Mouse (Mus musculus): ENCODE measurements around the gene Rbm17. TPM values are rescaled to one million over a fixed set of nuclear protein-coding genes. Genes with fewer than 3 reads are reported as not detected.
"Not testable (repeated sequence)": the region's sequence is repeated elsewhere in the genome, so short reads cannot be mapped to it uniquely, and the experiment has no call there.

The Rbm17 gene
- polyA plus RNA-seq, 1 experiment from 2014 or later, result 148 TPM

- Histone ChIP-seq H3K4me2 (ENCODE audit: low read length) (no peak overlapping the region), H3K27me3 (replicated peaks; ENCODE audit: control insufficient read depth, insufficient read depth, low read length) (0 out of 2 replicates have a peak, but pooled peaks cover 3% of the 10 kb centered on the region), H3K4me1 (replicated peaks; ENCODE audit: control insufficient read depth, insufficient read depth, low read length) (no peaks in the 10 kb centered on the region), H3K27ac (ENCODE audit: low read depth) (no peak overlapping the region), H3K4me3 (ENCODE audit: low read depth, low read length) (no peak overlapping the region), H3K9ac (ENCODE audit: low read length) (no peak overlapping the region), H3K36me3 (ENCODE audit: control insufficient read depth, insufficient read depth, low read length) (no peaks in the 10 kb centered on the region), H3K9me3 (ENCODE audit: control insufficient read depth, low read length) (no peaks in the 10 kb centered on the region)
- no peak for ATAC-seq (replicated peaks; ENCODE audit: low FRiP score, low TSS enrichment, low read depth)
- WGBS, result 77% methylated on average over 8 of the region's 8 CpGs
- no peak for DNase-seq (ENCODE audit: low spot score)
Observed at GRCm38 (mm10) chr2:11546091-11546490, 57.9 kb downstream of the Rbm17 start.

DNA sequence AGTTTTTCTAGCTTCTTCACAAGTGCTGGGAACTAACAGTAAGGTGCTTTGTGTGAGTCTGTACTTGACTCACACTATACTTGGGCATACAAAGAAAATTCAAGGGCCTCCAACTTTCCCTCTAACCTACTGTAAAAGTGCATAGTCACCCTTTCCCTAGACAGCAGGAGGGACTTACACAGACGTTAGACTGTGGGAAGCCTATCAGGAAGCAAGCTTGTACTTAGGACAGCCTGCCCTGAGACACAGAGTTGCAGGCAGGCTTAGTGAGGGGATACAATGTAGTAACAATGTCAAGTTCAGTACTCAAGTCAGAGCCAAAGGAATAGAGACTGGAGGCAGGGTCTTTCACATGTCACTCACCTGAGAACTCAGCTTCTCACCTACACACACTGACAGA is 58.6 kb downstream of the Rbm17 start:
- no peak overlapping the region for H3K27ac ChIP-seq (ENCODE audit: low read depth)
- H3K4me2 ChIP-seq (ENCODE audit: low read length), result no peak overlapping the region
- no peaks in the 10 kb centered on the region for H3K4me1 ChIP-seq (replicated peaks; ENCODE audit: control insufficient read depth, insufficient read depth, low read length)
- no peak overlapping the region for H3K4me3 ChIP-seq (ENCODE audit: low read depth, low read length)
- H3K9me3 ChIP-seq (ENCODE audit: control insufficient read depth, low read length), result no peaks in the 10 kb centered on the region
- no peak overlapping the region for H3K9ac ChIP-seq (ENCODE audit: low read length)
- 0 out of 2 replicates have a peak, but pooled peaks cover 3% of the 10 kb centered on the region for H3K27me3 ChIP-seq (replicated peaks; ENCODE audit: control insufficient read depth, insufficient read depth, low read length)
- 22% methylated on average over 1 of the region's 1 CpGs for WGBS
- DNase-seq (ENCODE audit: low spot score) (no peak), ATAC-seq (replicated peaks; ENCODE audit: low FRiP score, low TSS enrichment, low read depth) (no peak)
- no peaks in the 10 kb centered on the region for H3K36me3 ChIP-seq (ENCODE audit: control insufficient read depth, insufficient read depth, low read length)

DNA sequence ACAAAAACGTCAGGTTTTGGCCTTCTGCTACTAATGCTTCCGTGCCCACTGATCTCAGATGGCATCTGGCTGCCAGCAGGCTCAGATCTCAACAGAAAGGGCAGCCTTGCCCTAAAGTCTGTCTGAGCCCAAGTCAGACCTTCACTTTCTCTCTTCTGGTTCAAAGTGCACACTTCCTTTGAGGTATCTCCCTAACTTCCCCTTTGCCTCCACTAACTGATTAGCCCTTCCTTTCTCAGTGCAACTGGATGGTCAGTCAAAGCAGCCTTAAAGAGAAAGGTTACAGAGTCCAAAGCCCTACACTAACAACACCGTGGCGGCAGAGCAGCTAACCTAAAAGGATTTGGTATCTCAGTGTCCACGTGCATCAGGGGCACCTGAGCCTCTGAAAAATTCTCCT is 59.6 kb downstream of the Rbm17 start:
- Histone ChIP-seq H3K36me3 (ENCODE audit: control insufficient read depth, insufficient read depth, low read length) (no peaks in the 10 kb centered on the region), H3K4me1 (replicated peaks; ENCODE audit: control insufficient read depth, insufficient read depth, low read length) (no peaks in the 10 kb centered on the region), H3K27ac (ENCODE audit: low read depth) (no peak overlapping the region), H3K9ac (ENCODE audit: low read length) (no peak overlapping the region), H3K27me3 (replicated peaks; ENCODE audit: control insufficient read depth, insufficient read depth, low read length) (no peaks in the 10 kb centered on the region), H3K9me3 (ENCODE audit: control insufficient read depth, low read length) (no peaks in the 10 kb centered on the region), H3K4me3 (ENCODE audit: low read depth, low read length) (no peak overlapping the region), H3K4me2 (ENCODE audit: low read length) (no peak overlapping the region)
- 74% methylated on average over 5 of the region's 5 CpGs for WGBS
- ATAC-seq (replicated peaks; ENCODE audit: low FRiP score, low TSS enrichment, low read depth), result no peak
- no peak for DNase-seq (ENCODE audit: low spot score)

- H3K4me3 ChIP-seq (ENCODE audit: low read depth, low read length), result no peak overlapping the region
- no peaks in the 10 kb centered on the region for H3K9me3 ChIP-seq (ENCODE audit: control insufficient read depth, low read length)
- ATAC-seq (replicated peaks; ENCODE audit: low FRiP score, low TSS enrichment, low read depth) (no peak), DNase-seq (ENCODE audit: low spot score) (no peak)
- H3K9ac ChIP-seq (ENCODE audit: low read length), result no peak overlapping the region
- H3K4me1 ChIP-seq (replicated peaks; ENCODE audit: control insufficient read depth, insufficient read depth, low read length), result no peaks in the 10 kb centered on the region
- no peak overlapping the region for H3K4me2 ChIP-seq (ENCODE audit: low read length)
- H3K27me3 ChIP-seq (replicated peaks; ENCODE audit: control insufficient read depth, insufficient read depth, low read length), result no peaks in the 10 kb centered on the region
- WGBS, result 70% methylated on average over 7 of the region's 7 CpGs
- H3K36me3 ChIP-seq (ENCODE audit: control insufficient read depth, insufficient read depth, low read length), result no peaks in the 10 kb centered on the region
- H3K27ac ChIP-seq (ENCODE audit: low read depth), result no peak overlapping the region
Observed at GRCm38 (mm10) chr2:11543158-11543557, 60.8 kb downstream of the Rbm17 start.

GRCm38 (mm10) chr2:11542640-11543039 is 61.3 kb downstream of the Rbm17 start:
- ATAC-seq (replicated peaks; ENCODE audit: low FRiP score, low TSS enrichment, low read depth) (no peak), DNase-seq (ENCODE audit: low spot score) (peak; percentile 67)
- Histone ChIP-seq H3K27ac (ENCODE audit: low read depth) (no peak overlapping the region), H3K4me3 (ENCODE audit: low read depth, low read length) (no peak overlapping the region), H3K27me3 (replicated peaks; ENCODE audit: control insufficient read depth, insufficient read depth, low read length) (no peaks in the 10 kb centered on the region), H3K9ac (ENCODE audit: low read length) (no peak overlapping the region), H3K4me2 (ENCODE audit: low read length) (no peak overlapping the region), H3K9me3 (ENCODE audit: control insufficient read depth, low read length) (no peaks in the 10 kb centered on the region), H3K36me3 (ENCODE audit: control insufficient read depth, insufficient read depth, low read length) (no peaks in the 10 kb centered on the region), H3K4me1 (replicated peaks; ENCODE audit: control insufficient read depth, insufficient read depth, low read length) (no peaks in the 10 kb centered on the region)
- WGBS, result 91% methylated on average over 1 of the region's 1 CpGs

GRCm38 (mm10) chr2:11542121-11542520 is 61.8 kb downstream of the Rbm17 start:
- WGBS, result 97% methylated on average over 1 of the region's 1 CpGs
- Histone ChIP-seq H3K9ac (ENCODE audit: low read length) (no peak overlapping the region), H3K36me3 (ENCODE audit: control insufficient read depth, insufficient read depth, low read length) (no peaks in the 10 kb centered on the region), H3K9me3 (ENCODE audit: control insufficient read depth, low read length) (no peaks in the 10 kb centered on the region), H3K4me1 (replicated peaks; ENCODE audit: control insufficient read depth, insufficient read depth, low read length) (no peaks in the 10 kb centered on the region), H3K4me3 (ENCODE audit: low read depth, low read length) (no peak overlapping the region), H3K27ac (ENCODE audit: low read depth) (no peak overlapping the region), H3K4me2 (ENCODE audit: low read length) (no peak overlapping the region), H3K27me3 (replicated peaks; ENCODE audit: control insufficient read depth, insufficient read depth, low read length) (no peaks in the 10 kb centered on the region)
- DNase-seq (ENCODE audit: low spot score) (no peak), ATAC-seq (replicated peaks; ENCODE audit: low FRiP score, low TSS enrichment, low read depth) (no peak)

- H3K4me1 ChIP-seq (replicated peaks; ENCODE audit: control insufficient read depth, insufficient read depth, low read length), result not testable (repeated sequence)
- 50% methylated on average over 1 of the region's 1 CpGs for WGBS
Observed at GRCm38 (mm10) chr2:11541528-11541927, 62.4 kb downstream of the Rbm17 start.

GRCm38 (mm10) chr2:11535966-11536365 is 68.0 kb downstream of the Rbm17 start:
- DNase-seq (ENCODE audit: low spot score) (no peak), ATAC-seq (replicated peaks; ENCODE audit: low FRiP score, low TSS enrichment, low read depth) (0 out of 2 replicates have a peak, but pooled peaks have one; percentile 33)
- Histone ChIP-seq H3K27me3 (replicated peaks; ENCODE audit: control insufficient read depth, insufficient read depth, low read length) (no peaks in the 10 kb centered on the region), H3K27ac (ENCODE audit: low read depth) (no peak overlapping the region), H3K4me1 (replicated peaks; ENCODE audit: control insufficient read depth, insufficient read depth, low read length) (no peaks in the 10 kb centered on the region), H3K9ac (ENCODE audit: low read length) (peak overlapping the region; percentile 48; the same call in 1 of the 2 replicates), H3K4me2 (ENCODE audit: low read length) (peak overlapping the region; percentile 78), H3K4me3 (ENCODE audit: low read depth, low read length) (peak overlapping the region; percentile 51), H3K9me3 (ENCODE audit: control insufficient read depth, low read length) (no peaks in the 10 kb centered on the region), H3K36me3 (ENCODE audit: control insufficient read depth, insufficient read depth, low read length) (no peaks in the 10 kb centered on the region)
- 63% methylated on average over 8 of the region's 8 CpGs for WGBS

More at GRCm38 (mm10) chr2:11541528-11541927, 62.4 kb downstream of the Rbm17 start:
- not testable (repeated sequence) for H3K36me3 ChIP-seq (ENCODE audit: control insufficient read depth, insufficient read depth, low read length); DNase-seq (ENCODE audit: low spot score); H3K4me3 ChIP-seq (ENCODE audit: low read depth, low read length); H3K9ac ChIP-seq (ENCODE audit: low read length); H3K9me3 ChIP-seq (ENCODE audit: control insufficient read depth, low read length); H3K27ac ChIP-seq (ENCODE audit: low read depth); H3K4me2 ChIP-seq (ENCODE audit: low read length); ATAC-seq (replicated peaks; ENCODE audit: low FRiP score, low TSS enrichment, low read depth); H3K27me3 ChIP-seq (replicated peaks; ENCODE audit: control insufficient read depth, insufficient read depth, low read length)

All from intestine, embryonic 14.5 days (tissue).